Mouse (Mus musculus) MEL-GATA-1-ER (cell line): ENCODE measurements around the gene Polm.
A peak's percentile ranks its signal among the peaks of the same experiment; 100 is the strongest.

Source experiments
- DNase-seq: peaks from one replicate; pipeline ENCODE4 v3.0.0-alpha.2; 2012; ENCODE audit warnings: low read depth; ENCODE audit errors: extremely low read depth

The Polm gene

GRCm38 (mm10) chr11:5804174-5804573 lies 33.6 kb downstream of the Polm start:
- no peak for DNase-seq

DNA sequence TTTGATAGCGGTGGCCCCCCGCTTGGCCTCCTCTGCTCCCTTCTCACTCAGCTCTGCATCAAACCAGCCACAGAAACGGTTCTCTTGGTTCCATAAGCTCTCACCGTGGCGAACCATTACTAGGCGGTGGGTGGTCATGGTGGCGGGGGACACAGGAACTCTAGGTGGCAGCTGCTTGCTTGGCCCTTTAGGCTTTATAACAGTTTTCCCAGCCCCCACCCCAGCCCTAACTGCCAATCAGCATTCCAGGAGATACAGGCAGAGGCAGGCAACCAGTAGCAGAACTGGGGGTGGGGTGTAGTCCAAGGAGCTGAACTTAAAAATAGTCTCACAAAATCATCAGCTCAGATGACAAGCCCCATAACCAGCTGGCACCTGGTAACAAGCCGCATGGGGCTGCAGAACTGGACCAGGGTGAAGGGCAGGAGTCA lies 34.2 kb downstream of the Polm start, which contains the start of gene Pgam2:
Pgam2 (minus strand) TSS at position 183 of the 431 bp plus-strand sequence.
- DNase-seq = no peak

DNA sequence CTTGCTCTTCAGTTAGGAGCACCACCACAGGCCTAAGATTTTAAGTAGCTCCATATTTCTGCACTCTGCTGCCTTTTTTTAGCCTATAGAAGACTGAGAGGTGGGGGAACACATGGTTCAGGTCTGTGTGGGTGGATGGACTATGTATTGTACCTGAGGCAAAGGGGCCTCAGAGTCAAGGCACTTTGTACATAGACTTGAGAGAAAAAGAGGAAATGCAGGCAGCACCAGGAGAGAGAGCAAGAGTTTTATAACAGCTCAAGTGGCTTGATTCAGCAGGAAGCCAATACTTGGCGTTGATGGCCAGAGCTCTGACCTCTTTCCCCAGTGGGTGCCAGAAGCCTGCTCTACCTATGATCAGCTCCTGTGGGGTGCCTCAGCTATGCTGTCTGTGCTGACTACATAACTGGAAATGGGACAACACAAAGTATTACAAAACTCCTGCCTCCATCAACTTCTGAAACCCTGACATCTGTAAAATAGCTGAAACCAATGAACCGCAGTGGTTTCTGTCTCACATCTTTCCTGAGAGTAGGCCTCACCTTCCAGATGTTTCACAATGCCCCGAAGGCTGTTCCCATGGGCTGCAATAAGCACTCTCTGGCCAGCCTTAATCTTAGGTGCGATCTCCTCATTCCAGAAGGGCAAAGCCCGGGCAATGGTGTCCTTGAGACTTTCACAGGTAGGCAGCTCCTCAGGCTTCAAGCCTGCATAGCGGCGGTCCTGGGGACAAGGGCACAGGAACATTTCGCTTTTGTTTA lies 35.2 kb downstream of the Polm start:
- no peak for DNase-seq

GRCm38 (mm10) chr11:5802005-5802404 lies 35.8 kb downstream of the Polm start:
- DNase-seq = no peak

GRCm38 (mm10) chr11:5801511-5801910 lies 36.3 kb downstream of the Polm start:
- DNase-seq = no peak

GRCm38 (mm10) chr11:5799621-5800490 lies 38.0 kb downstream of the Polm start:
- DNase-seq = no peak

DNA sequence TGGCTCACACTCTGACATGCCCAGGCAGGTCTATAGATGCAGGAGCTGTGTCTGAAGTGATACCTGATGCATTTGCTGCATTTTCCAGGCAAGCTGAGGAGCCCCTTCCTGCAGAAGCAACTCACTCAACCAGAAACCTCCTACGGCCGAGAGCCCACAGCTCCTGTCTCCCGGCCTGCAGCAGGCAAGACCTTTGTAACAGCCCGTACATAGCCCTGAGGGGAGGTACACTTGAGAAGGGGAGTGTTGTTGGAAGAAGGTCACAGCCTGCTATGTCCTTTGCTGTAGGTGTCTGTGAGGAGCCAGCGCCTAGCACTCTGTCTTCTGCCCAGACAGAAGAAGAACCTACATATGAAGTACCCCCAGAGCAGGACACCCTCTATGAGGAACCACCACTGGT lies 39.9 kb downstream of the Polm start:
- no peak for DNase-seq

GRCm38 (mm10) chr11:5797371-5797770 lies 40.4 kb downstream of the Polm start:
- no peak for DNase-seq

DNA sequence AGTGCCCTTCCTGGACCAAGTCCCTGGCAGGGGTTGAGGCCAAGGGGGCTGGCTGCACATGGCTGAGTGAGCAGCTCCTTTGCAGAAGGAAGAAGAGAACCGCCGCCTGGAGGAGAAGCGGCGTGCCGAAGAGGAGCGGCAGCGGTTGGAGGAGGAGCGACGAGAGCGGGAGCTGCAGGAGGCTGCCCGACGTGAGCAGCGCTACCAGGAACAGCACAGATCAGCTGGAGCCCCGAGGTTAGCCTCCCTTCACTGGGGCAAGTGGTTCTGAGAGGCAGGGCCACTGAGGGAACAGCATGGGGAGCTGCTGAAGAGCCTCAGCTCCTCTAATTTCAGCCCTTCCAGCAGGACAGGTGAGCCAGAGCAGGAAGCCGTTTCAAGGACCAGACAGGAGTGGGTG lies 40.9 kb downstream of the Polm start:
- no peak for DNase-seq

GRCm38 (mm10) chr11:5795706-5796105 lies 42.1 kb downstream of the Polm start:
- no peak for DNase-seq

GRCm38 (mm10) chr11:5795290-5795689 lies 42.5 kb downstream of the Polm start:
- no peak for DNase-seq

DNA sequence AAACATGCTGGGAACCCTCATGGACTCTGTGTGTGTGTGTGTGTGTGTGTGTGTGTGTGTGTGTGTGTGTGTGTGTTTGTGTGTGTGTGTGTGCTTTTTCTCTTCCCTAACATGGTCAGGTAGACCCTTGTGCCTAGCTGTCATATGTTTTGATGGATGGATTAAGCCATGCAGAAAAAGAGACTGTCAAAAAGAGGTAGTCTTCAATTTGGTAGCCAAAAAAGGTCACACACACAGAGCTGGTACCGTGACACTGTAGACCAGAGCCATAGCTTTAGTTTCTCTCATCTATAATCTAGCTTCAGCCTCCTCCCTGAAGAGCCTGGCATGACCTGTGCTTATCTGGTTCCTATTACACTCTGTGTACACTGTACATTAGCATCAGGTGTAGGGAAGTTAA lies 47.4 kb downstream of the Polm start:
- DNase-seq = no peak

- peak; percentile 16 for DNase-seq
Measured at GRCm38 (mm10) chr11:5789754-5790333, 48.0 kb downstream of the Polm start.

DNA sequence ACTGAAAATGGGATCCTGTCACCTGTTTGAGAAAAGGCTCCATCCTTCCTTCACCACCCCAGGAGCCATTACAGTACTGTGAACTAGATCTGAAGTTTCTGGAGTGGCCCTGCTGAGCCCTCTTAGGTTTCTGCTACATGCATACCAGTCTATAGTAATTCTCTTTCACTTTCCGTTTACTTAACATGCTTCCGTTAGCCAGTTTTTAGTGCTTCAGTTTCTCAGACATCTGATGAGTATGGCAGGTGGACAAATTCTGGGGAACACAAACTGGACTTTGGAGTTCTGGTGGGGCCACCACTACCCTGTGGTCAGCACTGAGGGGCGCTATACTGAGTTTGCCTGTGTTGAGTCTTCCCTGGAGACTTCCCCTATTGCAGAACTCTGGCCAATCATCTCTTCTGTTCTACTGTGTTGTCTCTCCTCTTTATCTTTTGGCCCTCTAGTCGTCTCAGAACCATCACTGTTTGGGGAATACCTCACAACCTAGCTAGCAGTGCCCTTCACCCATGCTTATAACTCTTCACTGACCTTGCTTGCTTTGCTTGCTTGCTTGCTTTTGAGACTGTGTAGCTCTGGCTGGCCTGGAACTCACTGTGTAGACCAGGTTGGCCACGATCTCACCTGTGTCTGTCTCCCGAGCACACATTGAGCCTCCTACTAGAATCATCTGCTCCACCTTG lies 48.6 kb downstream of the Polm start:
- DNase-seq = peak; percentile 82

DNA sequence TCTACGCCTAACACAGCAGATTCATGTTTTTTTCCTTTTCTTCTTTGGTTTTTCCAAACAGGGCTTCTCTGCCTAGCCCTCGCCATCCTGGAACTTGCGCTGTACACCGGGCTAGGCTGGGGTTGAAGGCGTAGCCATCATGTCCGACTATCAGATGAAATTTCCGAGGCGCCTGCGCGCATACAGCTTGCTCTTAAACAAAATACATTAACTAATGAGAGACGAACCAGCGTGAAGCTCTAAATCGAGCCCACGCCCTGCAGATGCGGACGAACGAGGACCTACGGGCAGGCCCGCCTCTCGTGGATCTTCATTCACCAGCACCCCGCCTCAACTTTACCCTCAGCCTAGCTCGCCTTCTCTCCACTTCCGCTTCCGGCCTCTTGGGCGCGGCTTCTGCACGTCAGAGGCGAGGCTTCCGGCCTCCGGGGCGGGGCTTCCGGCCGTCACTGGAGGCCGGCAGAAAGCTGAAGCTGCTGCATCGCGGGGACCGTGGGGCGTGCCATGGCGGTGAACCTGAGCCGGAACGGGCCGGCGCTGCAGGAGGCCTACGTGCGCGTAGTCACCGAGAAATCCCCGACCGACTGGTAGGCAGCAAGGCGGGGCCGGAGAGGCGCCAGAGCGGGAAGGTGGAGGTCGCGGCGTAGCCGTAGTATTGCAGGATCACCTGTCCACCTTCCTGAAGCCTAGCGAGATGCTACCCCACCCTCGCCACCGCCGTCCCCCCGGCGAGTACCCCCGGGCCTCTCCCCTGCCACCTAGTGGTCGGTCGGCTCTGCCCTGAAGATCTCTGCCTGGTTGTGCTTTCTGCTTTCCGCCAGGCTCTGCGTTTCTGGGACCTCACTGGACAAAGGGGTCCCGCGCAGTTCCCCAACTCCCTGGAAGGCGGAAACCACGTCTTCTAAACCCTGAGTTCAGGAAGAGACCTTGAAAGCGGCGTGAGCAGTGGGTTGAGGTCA lies 49.5 kb downstream of the Polm start, which contains the start of gene Dbnl:
Dbnl (plus strand) TSS at position 433 of the 959 bp plus-strand sequence.
- DNase-seq = peak; percentile 81

- no peak for DNase-seq
Measured at GRCm38 (mm10) chr11:5787671-5788055, 50.2 kb downstream of the Polm start.

DNA sequence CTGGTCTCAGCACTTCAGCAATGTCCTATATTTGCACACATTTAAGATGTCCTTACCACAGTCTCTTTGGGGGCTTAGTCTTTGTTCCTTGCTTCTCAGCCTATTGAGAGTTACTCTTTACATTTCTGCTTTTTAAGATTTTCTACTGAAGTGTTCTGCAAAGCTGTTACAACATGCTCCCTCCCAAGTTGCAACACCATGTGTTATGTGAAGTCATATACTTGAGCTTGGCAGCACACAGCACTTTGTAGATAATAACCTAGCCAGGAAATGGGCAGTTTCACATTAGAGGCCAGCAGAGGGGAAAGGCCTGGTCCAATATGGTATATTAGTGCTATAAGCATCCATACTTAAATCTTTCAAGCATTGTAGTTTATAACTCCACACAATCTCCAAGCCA lies 52.1 kb downstream of the Polm start:
- DNase-seq = no peak

DNA sequence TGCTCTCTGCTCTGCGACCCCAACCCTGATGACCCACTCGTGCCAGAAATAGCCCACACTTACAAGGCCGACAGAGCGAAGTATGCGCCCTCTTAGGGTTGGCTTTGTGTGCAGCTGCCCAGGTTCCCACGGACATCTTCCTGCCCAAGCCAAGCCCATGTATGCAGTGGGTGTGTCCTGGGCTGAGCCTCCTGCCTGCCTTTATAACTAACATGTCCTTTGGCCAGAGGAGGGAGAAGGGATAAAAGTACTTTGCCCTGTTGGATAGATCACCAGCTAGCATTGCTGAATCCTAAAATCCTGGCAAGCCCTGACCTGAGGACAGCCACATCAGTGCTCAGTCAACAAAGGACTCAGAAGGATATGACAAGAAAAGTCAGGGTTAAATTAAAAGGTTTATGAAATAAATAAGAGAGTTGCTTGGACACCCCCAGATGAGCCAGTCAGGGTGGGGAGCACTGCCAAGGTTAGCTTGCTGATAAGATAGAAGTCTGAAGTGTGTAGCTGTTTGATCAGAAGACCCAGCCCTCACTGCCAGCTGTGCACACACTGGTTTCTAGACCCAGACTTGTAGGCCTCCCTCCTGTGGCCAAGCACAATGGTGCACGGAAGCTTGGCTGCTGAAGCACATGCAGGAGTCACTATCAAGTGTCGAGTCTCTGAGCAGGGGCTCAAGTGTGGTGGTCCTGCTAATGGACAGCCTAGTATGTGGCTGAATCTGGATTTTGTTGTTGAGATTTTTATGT lies 55.4 kb downstream of the Polm start:
- no peak for DNase-seq

DNA sequence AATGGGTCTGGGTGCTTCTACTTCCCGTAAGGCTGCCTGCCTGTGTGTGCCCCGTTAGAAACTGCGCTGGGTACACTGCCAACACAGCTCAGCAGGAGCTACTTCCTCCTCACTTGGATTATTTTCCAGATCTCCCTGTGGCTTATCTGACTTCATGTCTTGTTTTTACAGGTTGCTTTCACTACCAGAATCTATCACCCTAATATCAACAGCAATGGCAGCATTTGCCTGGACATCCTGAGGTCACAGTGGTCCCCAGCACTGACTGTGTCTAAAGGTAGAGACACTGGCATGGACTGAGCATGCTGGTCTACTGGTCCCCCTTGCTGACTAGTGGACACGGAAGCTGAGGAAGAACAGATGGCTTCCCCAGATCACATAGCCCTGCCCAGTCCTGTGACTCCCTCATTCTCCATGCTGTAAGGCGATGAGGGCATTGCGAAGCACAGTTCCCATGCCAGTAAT lies 57.7 kb downstream of the Polm start:
- DNase-seq = no peak
